In genomic region chr7:64006935-64007334, GRCm38 (mm10) we compare ENCODE assay signal across 27 mouse cellular contexts.
DNase-seq lines count a peak whose midpoint lies in the region; ATAC-seq and TF ChIP-seq lines count a peak whose summit lies in the region.
"Had no signal": no experiment of that assay in that cellular context is flagged by ENCODE, and none has a peak within 500 bp of the region (broad histone marks: within the 10 kb centered on the region; RNA-seq: fewer than 3 reads in every experiment).

No protein-coding gene starts in this region.

- no peak for TF ChIP-seq POLR2A in CH12.LX (IDR thresholded peaks at IDR 0.05; ENCODE audit: low read depth, low read length)

- no peaks in the 10 kb centered on the region for H3K79me2 ChIP-seq in CH12.LX (replicated peaks; ENCODE audit: control insufficient read depth, extremely low read depth, insufficient read depth, poor library complexity, severe bottlenecking)

- ATAC-seq in liver, embryonic 13.5 days (ENCODE audit: low read depth), result no peak
- no peak for ATAC-seq in liver, embryonic 12.5 days
- ATAC-seq: forebrain, postnatal 0 days; intestine, postnatal 0 days had no signal

- no peaks in the 10 kb centered on the region for H3K27me3 ChIP-seq in liver, embryonic 13.5 days
- H3K27me3 ChIP-seq in liver, embryonic 12.5 days (replicated peaks), result no peaks in the 10 kb centered on the region
- H3K27me3 ChIP-seq in CH12.LX (replicated peaks), result no peaks in the 10 kb centered on the region
- H3K27me3 ChIP-seq: embryonic facial prominence, embryonic 15.5 days; forebrain, embryonic 12.5 days; heart, embryonic 15.5 days; neural tube, embryonic 12.5 days had no signal

- no peak overlapping the region for H3K4me3 ChIP-seq in liver, embryonic 13.5 days (replicated peaks)
- H3K4me3 ChIP-seq in liver, embryonic 12.5 days, result no peak overlapping the region
- no peak overlapping the region for H3K4me3 ChIP-seq in CH12.LX (replicated peaks in 1 of 3; ENCODE audit: low read depth in 2 of 3, low read length in 2 of 3, poor library complexity in 1 of 3)
- H3K4me3 ChIP-seq: embryonic facial prominence, embryonic 10.5 days; embryonic facial prominence, embryonic 15.5 days; forebrain, embryonic 12.5 days; heart, embryonic 15.5 days; myocyte; neural tube, embryonic 12.5 days had no signal

- dilution Hi-C loops in CH12.LX (cut with MboI; ENCODE audit: extremely low pct_ligation_motif_present, extremely low pct_unique_long_range_greater_than_20kb, low sequenced_read_pairs), result no loop called here

- in situ Hi-C loops in CH12.LX (cut with MboI; ENCODE audit: low pct_ligation_motif_present, low pct_unique_long_range_greater_than_20kb, low sequenced_read_pairs), result loop anchor here (10.0 kb wide), 1 partner anchor 58 kb away; no protein-coding TSS in a partner anchor

- H3K9me3 ChIP-seq in liver, embryonic 13.5 days (replicated peaks), result no peaks in the 10 kb centered on the region
- H3K9me3 ChIP-seq in liver, embryonic 12.5 days (replicated peaks), result no peaks in the 10 kb centered on the region
- no peaks in the 10 kb centered on the region for H3K9me3 ChIP-seq in CH12.LX (replicated peaks; ENCODE audit: low read length)
- H3K9me3 ChIP-seq: embryonic facial prominence, embryonic 10.5 days; embryonic facial prominence, embryonic 15.5 days; forebrain, embryonic 12.5 days; heart, embryonic 15.5 days; neural tube, embryonic 12.5 days had no signal

- no peaks in the 10 kb centered on the region for H3K36me3 ChIP-seq in liver, embryonic 13.5 days
- H3K36me3 ChIP-seq in liver, embryonic 12.5 days, result no peaks in the 10 kb centered on the region
- H3K36me3 ChIP-seq in CH12.LX (replicated peaks in 1 of 2; ENCODE audit: control insufficient read depth in 1 of 2, insufficient read depth in 1 of 2, low read length in 1 of 2), result no peaks in the 10 kb centered on the region
- H3K36me3 ChIP-seq: embryonic facial prominence, embryonic 10.5 days; embryonic facial prominence, embryonic 15.5 days; forebrain, embryonic 12.5 days; heart, embryonic 15.5 days; neural tube, embryonic 12.5 days had no signal

- no peak overlapping the region for H3K4me2 ChIP-seq in liver, embryonic 13.5 days
- H3K4me2 ChIP-seq in liver, embryonic 12.5 days, result no peak overlapping the region
- H3K4me2 ChIP-seq in CH12.LX (ENCODE audit: insufficient read depth, low read depth, poor library complexity, severe bottlenecking), result peak overlapping the region; percentile 1
- H3K4me2 ChIP-seq: embryonic facial prominence, embryonic 15.5 days; forebrain, embryonic 12.5 days; heart, embryonic 15.5 days; hindbrain, embryonic 14.5 days; midbrain, embryonic 11.5 days; neural tube, embryonic 12.5 days had no signal

- H3K27ac ChIP-seq in liver, embryonic 13.5 days, result 0 out of 2 replicates have a peak overlapping the region, but pooled peaks have one; percentile 19
- H3K27ac ChIP-seq in liver, embryonic 12.5 days, result no peak overlapping the region
- H3K27ac ChIP-seq in CH12.LX (ENCODE audit: insufficient read depth, low read depth), result peak overlapping the region; percentile 31
- H3K27ac ChIP-seq: embryonic facial prominence, embryonic 10.5 days; embryonic facial prominence, embryonic 15.5 days; forebrain, embryonic 12.5 days; heart, embryonic 15.5 days; hindbrain, embryonic 14.5 days; neural tube, embryonic 12.5 days had no signal

- WGBS in liver, embryonic 13.5 days (ENCODE audit: insufficient replicate concordance), result 80% methylated on average over 4 of the region's 4 CpGs
- 90% methylated on average over 4 of the region's 4 CpGs for WGBS in liver, embryonic 12.5 days (ENCODE audit: insufficient replicate concordance)

- TF ChIP-seq EP300 in CH12.LX (IDR thresholded peaks at IDR 0.05; ENCODE audit: low read length), result peak; percentile 82

- no peak for TF ChIP-seq RAD21 in CH12.LX (IDR thresholded peaks at IDR 0.05; ENCODE audit: low read depth, low read length)

- no peak for TF ChIP-seq CTCF in CH12.LX (conservative IDR thresholded peaks at IDR 0.05 in 1 of 2, IDR thresholded peaks at IDR 0.05 in 1 of 2; ENCODE audit: low read depth in 2 of 2, low read length in 2 of 2)

- DNase-seq in liver, embryonic 13.5 days, result no peak
- DNase-seq in 416B (ENCODE audit: low read depth) (peak; percentile 93), CH12.LX (ENCODE audit: extremely low read depth) (peak; percentile 69)
- peak; percentile 30 for DNase-seq in adrenal gland, postnatal 25 days
- DNase-seq in cerebellum, adult 8-10 months, result no peak
- no peak for DNase-seq in Muller cell, postnatal 12 days (ENCODE audit: inconsistent ontology term)
- DNase-seq: cerebellum, adult 2 months; cerebellum, postnatal 25 days; forebrain, postnatal 0 days; heart, postnatal 36 days; kidney, adult 9 months; kidney, postnatal 10 days; layer of hippocampus, postnatal 36 days; left cerebral cortex, postnatal 4 days; lung, postnatal 4 days; retina, postnatal 1 day; right cerebral cortex, postnatal 14 days had no signal

- H3K4me1 ChIP-seq in liver, embryonic 13.5 days (replicated peaks), result peaks cover 52% of the 10 kb centered on the region
- H3K4me1 ChIP-seq in liver, embryonic 12.5 days, result peaks cover 50% of the 10 kb centered on the region
- peaks cover 29 to 61% of the 10 kb centered on the region in 2 experiments for H3K4me1 ChIP-seq in CH12.LX (ENCODE audit: control insufficient read depth in 1 of 2, insufficient read depth in 2 of 2)
- H3K4me1 ChIP-seq: embryonic facial prominence, embryonic 10.5 days; embryonic facial prominence, embryonic 15.5 days; forebrain, embryonic 12.5 days; neural tube, embryonic 12.5 days had no signal

- H3K9ac ChIP-seq in liver, embryonic 13.5 days, result no peak overlapping the region
- H3K9ac ChIP-seq in liver, embryonic 12.5 days, result no peak overlapping the region
- H3K9ac ChIP-seq in CH12.LX (ENCODE audit: insufficient read depth, low read depth), result no peak overlapping the region
- H3K9ac ChIP-seq: embryonic facial prominence, embryonic 15.5 days; forebrain, embryonic 12.5 days; forebrain, postnatal 0 days; heart, embryonic 15.5 days; hindbrain, embryonic 14.5 days; neural tube, embryonic 12.5 days had no signal

TF ChIP-seq in CH12.LX, 34 proteins besides CTCF, POLR2A, EP300 and RAD21:
- TF ChIP-seq CHD2 (IDR thresholded peaks at IDR 0.05; ENCODE audit: low read length) (no peak), PAX5 (IDR thresholded peaks at IDR 0.05; ENCODE audit: low read length) (no peak), MEF2A (IDR thresholded peaks at IDR 0.05; ENCODE audit: borderline replicate concordance, low read depth, low read length) (peak; percentile 53; the same call in 1 of the 2 replicates), NRF1 (IDR thresholded peaks at IDR 0.05; ENCODE audit: low read depth, low read length) (peak; percentile 3; the same call in 1 of the 2 replicates), MAFK (IDR thresholded peaks at IDR 0.05; ENCODE audit: insufficient replicate concordance, low read length) (0 out of 2 replicates have a peak, but pooled peaks have one; percentile 3), TBP (conservative IDR thresholded peaks at IDR 0.05; ENCODE audit: low read depth, low read length) (no peak), TCF12 (IDR thresholded peaks at IDR 0.05; ENCODE audit: low read depth, low read length) (peak; percentile 86; the same call in 1 of the 2 replicates), BHLHE40 (IDR thresholded peaks at IDR 0.05; ENCODE audit: low read depth, low read length) (peak; percentile 59), MXI1 (IDR thresholded peaks at IDR 0.05; ENCODE audit: low read depth, low read length) (0 out of 2 replicates have a peak, but pooled peaks have one; percentile 14), JUN (IDR thresholded peaks at IDR 0.05; ENCODE audit: insufficient read depth, low read depth, low read length) (peak; percentile 65), IRF4 (IDR thresholded peaks at IDR 0.05; ENCODE audit: low read depth, low read length) (peak; percentile 90), ZC3H11A (IDR thresholded peaks at IDR 0.05; ENCODE audit: low read depth, low read length) (no peak), MAZ (IDR thresholded peaks at IDR 0.05; ENCODE audit: low read depth, low read length) (no peak), ETS1 (conservative IDR thresholded peaks at IDR 0.05; ENCODE audit: low read depth, low read length) (peak; percentile 82), JUND (conservative IDR thresholded peaks at IDR 0.05; ENCODE audit: low read depth, low read length) (peak; percentile 69)

Comparison
In these comparisons a context has a peak if more than half of its experiments do, and no peak if none do; other contexts are left out.
1. DNase-seq: peak in 416B (single experiment), CH12.LX (single experiment) and adrenal gland, postnatal 25 days (single experiment); none in liver, embryonic 13.5 days (single experiment), cerebellum, adult 8-10 months (single experiment) and Muller cell, postnatal 12 days (single experiment).